Mouse (Mus musculus): ENCODE results near the gene Nes. TPM values are rescaled to one million over a fixed set of nuclear protein-coding genes. Genes with fewer than 3 reads are reported as not detected.

The Nes gene
- total and polyA plus RNA-seq, 2 experiments from 2014 or later: 14.9 to 37.2 TPM

DNA sequence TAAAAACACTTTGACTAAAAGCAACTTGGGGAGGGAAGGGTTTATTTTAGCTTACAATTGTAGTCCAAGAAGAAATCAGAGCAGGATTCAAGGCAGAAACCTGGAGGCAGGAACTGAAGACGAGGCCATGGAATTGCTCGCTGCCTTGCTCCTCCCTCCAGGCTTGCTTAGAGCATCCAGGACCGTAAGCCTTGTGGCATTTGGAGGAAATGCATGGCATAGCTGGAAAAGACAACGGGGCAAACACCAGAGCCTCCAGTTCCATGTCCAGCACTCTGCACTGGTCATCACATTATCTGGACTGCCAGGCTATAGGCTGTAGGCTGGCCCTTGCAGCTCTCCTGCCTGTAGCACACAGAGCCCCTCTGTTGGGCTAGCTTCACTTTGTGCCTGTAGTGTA lies 36.4 kb upstream of the Nes start:
- TF ChIP-seq CTCF (IDR thresholded peaks at IDR 0.05; ENCODE audit: low read depth): peak; percentile 6; the same call in 1 of the 2 replicates
- DNase-seq (ENCODE audit: low spot score) (no peak), ATAC-seq (no peak)
- 68% methylated on average over 4 of the region's 4 CpGs for WGBS
- Histone ChIP-seq H3K27me3 (ENCODE audit: insufficient read depth, low read length) (no peaks in the 10 kb centered on the region), H3K4me3 (ENCODE audit: low read length) (no peak overlapping the region), H3K9ac (replicated peaks; ENCODE audit: low read length) (no peak overlapping the region), H3K9me3 (ENCODE audit: low read length) (no peaks in the 10 kb centered on the region), H3K36me3 (ENCODE audit: insufficient read depth, low read length) (peaks cover 24% of the 10 kb centered on the region), H3K4me1 (ENCODE audit: insufficient read depth, low read length) (peaks cover 5% of the 10 kb centered on the region), H3K4me2 (ENCODE audit: low read depth, low read length) (no peak overlapping the region), H3K27ac (no peak overlapping the region)

DNA sequence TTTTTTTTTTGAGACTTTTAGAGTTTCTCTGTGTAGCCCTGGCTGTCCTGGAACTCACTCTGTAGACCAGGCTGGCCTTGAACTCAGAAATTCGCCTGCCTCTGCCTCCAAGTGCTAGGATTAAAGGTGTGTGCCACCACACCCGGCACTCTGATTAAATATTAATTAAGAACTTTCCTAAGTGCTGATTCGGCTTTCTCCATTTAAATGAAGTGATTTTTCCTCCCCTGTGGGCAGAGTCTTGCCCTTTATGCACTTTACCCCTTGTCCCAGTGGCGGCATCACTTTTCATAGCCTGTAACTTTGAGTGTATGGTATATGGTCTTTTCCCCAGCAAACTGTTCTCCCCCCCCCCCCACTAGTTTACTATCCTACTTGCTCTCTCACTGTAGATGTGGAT lies 35.7 kb upstream of the Nes start:
- Histone ChIP-seq H3K9ac (replicated peaks; ENCODE audit: low read length) (no peak overlapping the region), H3K27me3 (ENCODE audit: insufficient read depth, low read length) (no peaks in the 10 kb centered on the region), H3K9me3 (ENCODE audit: low read length) (no peaks in the 10 kb centered on the region), H3K4me3 (ENCODE audit: low read length) (no peak overlapping the region), H3K27ac (no peak overlapping the region), H3K36me3 (ENCODE audit: insufficient read depth, low read length) (peaks cover 30% of the 10 kb centered on the region), H3K4me1 (ENCODE audit: insufficient read depth, low read length) (peaks cover 5% of the 10 kb centered on the region), H3K4me2 (ENCODE audit: low read depth, low read length) (no peak overlapping the region)
- DNase-seq (ENCODE audit: low spot score) (no peak), ATAC-seq (no peak)
- 85% methylated on average over 4 of the region's 4 CpGs for WGBS
- TF ChIP-seq CTCF (IDR thresholded peaks at IDR 0.05; ENCODE audit: low read depth): no peak

DNA sequence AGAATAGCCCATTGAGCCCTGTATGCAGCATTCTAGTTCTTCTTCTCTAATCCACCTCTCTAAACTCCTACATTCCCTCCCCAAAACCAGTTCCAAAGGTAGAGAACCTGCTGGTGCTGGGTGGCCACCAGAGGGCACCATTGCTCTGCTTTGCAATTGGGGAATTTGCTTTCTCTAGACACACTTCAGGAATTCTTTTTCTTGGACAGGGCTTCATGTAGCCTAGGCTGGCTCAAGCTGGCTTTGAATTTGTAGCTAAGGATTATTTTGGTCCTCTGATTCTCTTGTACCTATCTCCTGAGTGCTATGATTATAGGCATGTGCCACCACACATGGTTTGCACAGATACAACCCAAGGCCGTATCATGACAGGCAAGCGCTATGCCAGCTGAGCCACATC lies 35.1 kb upstream of the Nes start:
- H3K9me3 ChIP-seq (ENCODE audit: low read length): no peaks in the 10 kb centered on the region
- no peak overlapping the region for H3K27ac ChIP-seq
- peak; percentile 95 for TF ChIP-seq CTCF (IDR thresholded peaks at IDR 0.05; ENCODE audit: low read depth)
- no peak overlapping the region for H3K9ac ChIP-seq (replicated peaks; ENCODE audit: low read length)
- H3K4me2 ChIP-seq (ENCODE audit: low read depth, low read length): no peak overlapping the region
- no peak overlapping the region for H3K4me3 ChIP-seq (ENCODE audit: low read length)
- no peaks in the 10 kb centered on the region for H3K27me3 ChIP-seq (ENCODE audit: insufficient read depth, low read length)
- ATAC-seq (peak; percentile 52), DNase-seq (ENCODE audit: low spot score) (peak; percentile 88)
- H3K4me1 ChIP-seq (ENCODE audit: insufficient read depth, low read length): peaks cover 5% of the 10 kb centered on the region
- H3K36me3 ChIP-seq (ENCODE audit: insufficient read depth, low read length): peaks cover 32% of the 10 kb centered on the region
- 89% methylated on average over 2 of the region's 2 CpGs for WGBS

DNA sequence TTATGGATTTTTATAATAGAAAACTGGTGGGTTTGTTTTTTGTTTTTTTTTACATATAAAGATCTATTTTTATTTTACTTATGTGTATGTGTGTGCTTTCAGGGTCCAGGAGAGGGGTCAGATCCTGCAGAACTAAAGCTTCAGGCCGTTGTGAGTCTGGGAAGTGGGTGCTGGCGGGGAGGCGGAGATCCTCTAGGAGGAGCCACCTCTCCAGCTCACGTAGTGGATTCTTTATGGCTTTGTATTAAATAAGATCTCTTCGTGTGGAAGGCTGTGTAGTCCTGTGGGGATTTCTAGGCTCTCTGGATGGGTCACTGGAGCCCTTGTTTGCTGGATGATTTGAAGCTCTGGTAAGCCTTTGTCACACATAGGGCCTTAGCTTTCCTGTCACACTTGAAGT lies 30.3 kb upstream of the Nes start:
- WGBS: 54% methylated on average over 5 of the region's 5 CpGs
- H3K4me1 ChIP-seq (ENCODE audit: insufficient read depth, low read length): no peaks in the 10 kb centered on the region
- peaks cover 36% of the 10 kb centered on the region for H3K36me3 ChIP-seq (ENCODE audit: insufficient read depth, low read length)
- no peak overlapping the region for H3K4me2 ChIP-seq (ENCODE audit: low read depth, low read length)
- H3K27ac ChIP-seq: no peak overlapping the region
- H3K27me3 ChIP-seq (ENCODE audit: insufficient read depth, low read length): no peaks in the 10 kb centered on the region
- H3K9me3 ChIP-seq (ENCODE audit: low read length): no peaks in the 10 kb centered on the region
- DNase-seq (ENCODE audit: low spot score): no peak
- no peak overlapping the region for H3K4me3 ChIP-seq (ENCODE audit: low read length)
- no peak overlapping the region for H3K9ac ChIP-seq (replicated peaks; ENCODE audit: low read length)
- TF ChIP-seq CTCF (IDR thresholded peaks at IDR 0.05; ENCODE audit: low read depth): no peak
- ATAC-seq: no peak

- H3K4me2 ChIP-seq (ENCODE audit: low read depth, low read length): no peak overlapping the region
- peaks cover 5% of the 10 kb centered on the region; the same call in 1 of the 2 replicates for H3K4me1 ChIP-seq (ENCODE audit: insufficient read depth, low read length)
- DNase-seq (ENCODE audit: low spot score) (no peak), ATAC-seq (no peak)
- no peaks in the 10 kb centered on the region for H3K9me3 ChIP-seq (ENCODE audit: low read length)
- H3K27me3 ChIP-seq (ENCODE audit: insufficient read depth, low read length): no peaks in the 10 kb centered on the region
- no peak overlapping the region for H3K9ac ChIP-seq (replicated peaks; ENCODE audit: low read length)
- WGBS: 95% methylated on average over 2 of the region's 2 CpGs
- no peak overlapping the region for H3K4me3 ChIP-seq (ENCODE audit: low read length)
- peaks cover 36% of the 10 kb centered on the region for H3K36me3 ChIP-seq (ENCODE audit: insufficient read depth, low read length)
- no peak overlapping the region for H3K27ac ChIP-seq
- TF ChIP-seq CTCF (IDR thresholded peaks at IDR 0.05; ENCODE audit: low read depth): no peak
Measured at GRCm38 (mm10) chr3:87942471-87942870, 28.4 kb upstream of the Nes start.

DNA sequence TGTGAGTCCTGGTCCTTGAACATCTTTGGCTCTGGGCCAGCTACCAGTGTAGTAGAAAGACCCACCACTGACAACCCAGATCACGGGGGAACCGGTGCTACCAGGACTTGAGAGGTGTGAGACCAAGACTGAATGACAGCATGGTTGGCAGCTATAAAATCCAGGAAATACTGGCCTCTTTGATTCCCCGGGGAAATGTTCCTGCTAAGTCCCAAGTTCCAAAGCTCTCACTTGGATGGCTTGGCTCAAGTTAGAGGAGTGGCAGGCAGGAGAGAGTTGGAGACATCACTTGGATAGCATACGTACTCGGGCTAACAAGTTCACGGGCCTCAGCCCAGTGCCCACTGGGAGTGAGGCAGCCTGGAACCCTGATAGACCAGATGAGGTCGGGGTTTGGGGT lies 27.3 kb upstream of the Nes start:
- Histone ChIP-seq H3K27me3 (ENCODE audit: insufficient read depth, low read length) (no peaks in the 10 kb centered on the region), H3K4me3 (ENCODE audit: low read length) (no peak overlapping the region), H3K4me1 (ENCODE audit: insufficient read depth, low read length) (peaks cover 14% of the 10 kb centered on the region), H3K36me3 (ENCODE audit: insufficient read depth, low read length) (peaks cover 34% of the 10 kb centered on the region), H3K9me3 (ENCODE audit: low read length) (no peaks in the 10 kb centered on the region), H3K9ac (replicated peaks; ENCODE audit: low read length) (no peak overlapping the region), H3K27ac (no peak overlapping the region), H3K4me2 (ENCODE audit: low read depth, low read length) (no peak overlapping the region)
- no peak for TF ChIP-seq CTCF (IDR thresholded peaks at IDR 0.05; ENCODE audit: low read depth)
- 71% methylated on average over 7 of the region's 7 CpGs for WGBS
- ATAC-seq (no peak), DNase-seq (ENCODE audit: low spot score) (no peak)

DNA sequence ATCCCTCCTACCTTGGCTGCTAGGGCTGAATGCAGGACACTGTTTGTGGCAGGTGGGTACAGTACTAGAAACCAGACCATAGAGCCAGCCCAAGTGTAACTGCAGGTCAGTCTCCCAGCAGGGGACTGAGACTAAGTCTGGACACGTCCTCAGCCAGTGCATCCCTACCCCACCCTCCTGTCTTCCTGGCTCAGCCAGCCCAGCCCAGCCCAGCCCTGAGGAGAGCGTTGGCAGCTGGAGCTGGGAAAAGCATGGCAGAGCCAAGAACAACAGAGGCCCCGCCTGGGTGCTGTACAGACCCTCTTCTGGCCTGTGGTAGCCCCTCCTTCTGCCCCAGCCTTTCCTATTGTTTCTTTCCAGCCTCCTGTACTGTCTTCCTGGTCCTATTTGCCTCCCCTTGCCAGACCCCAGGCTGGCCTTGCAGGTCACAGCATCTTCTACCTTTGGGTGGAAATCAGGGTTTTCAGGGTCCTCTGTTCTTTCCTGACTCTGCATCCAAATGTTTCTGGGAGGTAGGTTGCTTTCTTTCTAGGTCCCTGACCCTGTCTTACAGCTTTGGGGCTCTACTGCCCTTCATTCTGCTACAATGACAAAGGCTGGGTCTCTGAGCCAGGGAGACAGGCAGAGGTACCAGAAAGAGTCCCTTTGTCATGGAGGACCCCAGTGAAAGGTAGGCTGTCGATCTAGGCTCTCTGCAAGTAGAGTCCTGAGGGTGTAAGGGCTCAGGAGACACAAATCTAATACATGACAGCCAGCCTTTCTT lies 25.9 kb upstream of the Nes start:
- Histone ChIP-seq H3K9me3 (ENCODE audit: low read length) (no peaks in the 10 kb centered on the region), H3K4me1 (ENCODE audit: insufficient read depth, low read length) (peaks cover 16% of the 10 kb centered on the region), H3K4me2 (ENCODE audit: low read depth, low read length) (no peak overlapping the region), H3K4me3 (ENCODE audit: low read length) (no peak overlapping the region), H3K36me3 (ENCODE audit: insufficient read depth, low read length) (peaks cover 20% of the 10 kb centered on the region), H3K27ac (no peak overlapping the region), H3K9ac (replicated peaks; ENCODE audit: low read length) (no peak overlapping the region), H3K27me3 (ENCODE audit: insufficient read depth, low read length) (no peaks in the 10 kb centered on the region; the same call in 1 of the 2 replicates)
- DNase-seq (ENCODE audit: low spot score) (peak; percentile 23), ATAC-seq (peak; percentile 31)
- TF ChIP-seq CTCF (IDR thresholded peaks at IDR 0.05; ENCODE audit: low read depth): no peak
- WGBS: 9% methylated on average over 4 of the region's 4 CpGs

All from hindbrain, postnatal 0 days (tissue).